Mouse (Mus musculus) adrenal gland, adult 10 weeks (tissue): ENCODE data around the gene Twist1. TPM values are rescaled to one million over a fixed set of nuclear protein-coding genes. Genes with fewer than 3 reads are reported as not detected.

Experiments
- polyA plus RNA-seq: library from polyadenylated mRNA; stranded (reverse); fragments of 350-450 nt; fragmentation: Illumina TruSeq; extraction: RNeasy Lipid Tissue Mini Kit (QIAGEN cat#74804); gene quantifications from one replicate; pipeline ENCODE4 v1.2.3, GENCODE M21; 2014; ENCODE audit warnings: low read depth, low replicate concordance

Twist1 gene
- 12.2 TPM for polyA plus RNA-seq

DNA sequence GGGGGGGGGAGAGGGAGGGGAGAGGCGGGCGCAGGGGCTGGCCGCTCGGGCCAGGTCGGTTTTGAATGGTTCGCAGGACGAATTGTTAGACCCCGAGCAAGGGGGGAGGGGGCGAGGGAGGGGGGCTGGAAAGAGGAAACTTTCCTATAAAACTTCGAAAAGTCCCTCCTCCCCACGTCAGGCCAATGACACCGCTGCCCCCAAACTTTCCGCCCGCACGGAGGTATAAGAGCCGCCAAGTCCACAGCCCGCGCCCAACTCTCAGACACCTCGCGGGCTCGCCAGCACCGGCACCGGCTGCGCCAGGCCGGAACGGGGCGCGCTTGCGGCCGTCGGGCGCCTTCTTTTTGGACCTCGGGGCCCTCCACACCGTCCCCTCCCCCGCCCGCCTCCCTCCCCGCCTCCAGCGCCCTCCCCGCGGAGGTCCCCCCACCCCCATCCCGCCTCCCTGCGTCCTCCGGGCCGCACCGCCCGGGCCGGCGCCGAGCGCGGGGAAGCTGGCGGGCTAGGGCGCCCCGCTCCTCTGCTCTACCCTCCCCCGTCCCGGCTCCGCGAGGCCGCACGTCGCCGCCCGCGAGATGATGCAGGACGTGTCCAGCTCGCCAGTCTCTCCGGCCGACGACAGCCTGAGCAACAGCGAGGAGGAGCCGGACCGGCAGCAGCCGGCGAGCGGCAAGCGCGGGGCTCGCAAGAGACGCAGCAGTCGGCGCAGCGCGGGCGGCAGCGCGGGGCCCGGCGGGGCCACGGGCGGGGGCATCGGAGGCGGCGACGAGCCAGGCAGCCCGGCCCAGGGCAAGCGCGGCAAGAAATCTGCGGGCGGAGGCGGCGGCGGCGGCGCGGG is at the start of gene Twist1:
Gene Twist1 (plus strand): TSS at position 272 of the 841 bp plus-strand sequence.

DNA sequence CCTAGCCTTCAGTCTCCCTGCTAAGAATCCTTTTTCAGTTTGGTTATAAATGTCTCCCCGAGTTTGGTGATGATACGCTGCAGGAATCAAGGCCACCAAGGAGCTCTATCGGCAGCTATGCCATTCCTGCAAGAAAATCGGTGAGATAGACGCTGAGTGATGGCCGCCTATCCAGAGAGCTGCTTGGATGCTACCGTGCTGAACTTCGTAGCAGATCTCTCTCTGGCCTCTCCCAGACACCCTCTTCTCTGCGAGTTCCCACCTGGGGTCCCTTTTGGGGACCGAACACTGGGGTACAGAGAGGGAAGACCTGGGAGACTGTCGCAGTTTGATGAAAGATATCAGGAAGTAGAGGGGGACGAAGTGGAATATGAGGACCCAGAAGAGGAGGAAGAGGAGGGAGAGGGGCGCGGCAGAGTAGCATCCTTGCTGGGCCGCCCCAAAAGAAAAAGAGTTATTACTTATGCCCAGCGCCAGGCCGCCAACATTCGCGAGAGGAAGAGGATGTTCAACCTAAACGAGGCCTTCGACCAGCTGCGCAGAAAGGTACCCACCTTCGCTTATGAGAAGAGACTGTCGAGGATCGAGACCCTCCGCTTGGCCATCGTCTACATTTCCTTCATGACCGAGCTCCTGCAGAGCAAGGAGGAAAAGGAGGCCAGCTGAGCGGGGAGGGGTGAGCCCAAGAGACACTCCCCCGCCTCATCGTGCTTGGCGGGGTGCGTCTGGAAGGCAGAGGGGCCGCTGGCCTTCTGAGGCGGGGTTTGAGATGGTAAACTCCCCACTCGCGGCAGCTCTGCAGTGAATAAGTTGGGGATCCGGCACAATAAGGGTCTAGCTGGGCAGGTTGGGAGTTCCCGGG is 28.9 kb upstream of the Twist1 start, which contains the start of gene Ferd3l:
Gene Ferd3l (plus strand): TSS at position 95 of the 862 bp plus-strand sequence.

Other genes starting within 250 kb of the Twist1 start
- gene Ferd3l, start 29.2 kb upstream of the Twist1 start, polyA plus RNA-seq, result not detected